Comparison of ENCODE assay signal across 11 mouse cellular contexts in the genomic region with DNA sequence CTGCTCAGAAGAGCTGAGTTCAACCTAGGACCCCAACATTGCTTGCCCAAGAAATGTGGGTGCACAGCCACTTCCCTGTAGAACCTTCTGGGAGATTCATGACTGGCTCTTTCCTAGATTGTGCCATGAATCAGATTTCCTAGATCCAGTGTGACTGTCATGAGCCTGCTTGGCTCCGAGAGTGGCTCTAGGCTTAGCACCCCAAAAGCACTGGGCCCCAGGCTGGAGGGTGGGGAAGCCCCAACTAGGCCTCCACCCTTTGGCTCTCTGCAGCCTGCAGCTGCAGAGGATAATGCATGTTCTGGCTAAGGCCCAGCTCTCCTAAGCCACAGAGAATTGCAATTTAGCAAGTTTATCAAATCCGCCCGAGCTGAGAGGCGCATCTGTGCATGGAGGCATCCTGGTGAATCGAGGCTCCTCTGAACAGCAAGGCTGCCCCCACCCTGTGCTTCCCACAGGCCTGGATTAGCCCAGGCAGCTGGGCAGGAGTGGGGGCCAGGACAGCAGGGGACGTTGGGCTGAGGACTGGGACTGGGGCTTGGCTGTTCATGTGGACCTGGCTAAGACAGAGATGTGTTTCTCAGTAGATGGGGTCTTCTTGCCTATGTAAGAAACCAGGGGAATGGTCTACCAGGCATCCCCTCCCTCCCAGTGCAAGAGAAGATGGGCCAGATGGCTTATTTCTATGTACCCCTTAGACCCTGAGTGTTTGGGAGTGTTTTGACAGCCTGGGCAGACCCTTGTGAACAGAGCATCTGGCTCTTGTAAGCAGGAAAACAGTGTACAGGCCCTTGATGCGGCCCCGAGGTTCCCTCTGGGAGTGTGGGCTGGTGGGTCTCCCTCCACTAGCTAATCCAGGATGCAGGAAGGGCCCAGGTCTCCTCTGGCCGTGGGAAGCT. TPM values are rescaled to one million over a fixed set of nuclear protein-coding genes. Genes with fewer than 3 reads are reported as not detected.
DNase-seq lines count a peak whose midpoint lies in the region; ATAC-seq lines count a peak whose summit lies in the region.
"Had no signal": no experiment of that assay in that cellular context is flagged by ENCODE, and none has a peak within 500 bp of the region (broad histone marks: within the 10 kb centered on the region; RNA-seq: fewer than 3 reads in every experiment).

No protein-coding gene starts in this region.

- no peaks in the 10 kb centered on the region for H3K9me3 ChIP-seq in limb, embryonic 15.5 days

- 41% methylated on average over 9 of the region's 9 CpGs for WGBS in limb, embryonic 15.5 days

- H3K36me3 ChIP-seq in limb, embryonic 15.5 days, result no peaks in the 10 kb centered on the region

- H3K4me3 ChIP-seq in limb, embryonic 15.5 days, result no peak overlapping the region

- no peak for ATAC-seq in limb, embryonic 15.5 days (ENCODE audit: insufficient number of reproducible peaks, low FRiP score, low TSS enrichment, low read depth)

- H3K27ac ChIP-seq in limb, embryonic 15.5 days, result peak overlapping the region; percentile 91

- intact Hi-C loops in gastrocnemius, postnatal 14 days (cut with DNase I; ENCODE audit: low total_unique reads), result no loop called here
- intact Hi-C loops in gastrocnemius, postnatal 36 days (cut with DNase I), result no loop called here

- no peaks in the 10 kb centered on the region for H3K27me3 ChIP-seq in limb, embryonic 15.5 days

- H3K9ac ChIP-seq in limb, embryonic 15.5 days, result no peak overlapping the region

- peak; percentile 58 for DNase-seq in gastrocnemius, postnatal 14 days
- DNase-seq in gastrocnemius, postnatal 36 days, result no peak
- peak; percentile 20 for DNase-seq in right cerebral cortex, postnatal 4 days
- DNase-seq in right cerebral cortex, postnatal 14 days, result no peak
- DNase-seq in spleen, adult 18-20 months, result no peak
- no peak for DNase-seq in adrenal gland, postnatal 4 days (ENCODE audit: low spot score in 2 of 2)
- DNase-seq in embryo, embryonic 9.5 days (ENCODE audit: extremely low spot score), result no peak
- DNase-seq: cerebellum, postnatal 25 days; heart, postnatal 36 days; lung, postnatal 4 days had no signal

- no peak overlapping the region for H3K4me2 ChIP-seq in limb, embryonic 15.5 days

- peaks cover 72% of the 10 kb centered on the region for H3K4me1 ChIP-seq in limb, embryonic 15.5 days

RNA-seq across cellular contexts. Expression of a gene that starts 41.2 kb away (rescaled TPM):
- total RNA-seq in gastrocnemius, postnatal 14 days (2021), result 100 to 1,000 TPM; 213 to 272 TPM
- 1 to 10 TPM; 3.6 to 5.8 TPM for total RNA-seq in gastrocnemius, postnatal 36 days (2021)
- polyA plus RNA-seq in limb, embryonic 15.5 days (2015; fragmentation: Nextera tagmentation; extraction: Ambion mirVana), result 599 and 855 TPM in 2 replicates
- total RNA-seq in adrenal gland, postnatal 4 days (2021), result 1,000 to 10,000 TPM in 1 of 2 experiments, 100 to 1,000 TPM in 1; 974 to 1,168 TPM

Comparison
In these comparisons a context has a peak if more than half of its experiments do, and no peak if none do; other contexts are left out.
1. DNase-seq: peak in gastrocnemius, postnatal 14 days (single experiment) and right cerebral cortex, postnatal 4 days (single experiment); none in gastrocnemius, postnatal 36 days (0 of 2), right cerebral cortex, postnatal 14 days (single experiment), spleen, adult 18-20 months (0 of 2), adrenal gland, postnatal 4 days (0 of 2) and embryo, embryonic 9.5 days (single experiment).
2. RNA of a gene that starts 41.2 kb away (total RNA-seq): 974 to 1,168 TPM in adrenal gland, postnatal 4 days and 213 to 272 TPM in gastrocnemius, postnatal 14 days; 3.6 to 5.8 TPM in gastrocnemius, postnatal 36 days; every median in the first group is over 10 times any median in the second.